Mouse (Mus musculus) heart, embryonic 15.5 days (tissue): ENCODE results near the gene Bad. TPM values are rescaled to one million over a fixed set of nuclear protein-coding genes. Genes with fewer than 3 reads are reported as not detected.
A peak's percentile ranks its signal among the peaks of the same experiment; 100 is the strongest.
"Not testable (repeated sequence)": the region's sequence is repeated elsewhere in the genome, so short reads cannot be mapped to it uniquely, and the experiment has no call there.

Experiments used
- ATAC-seq: fragments of 200-750 bp; cut with Nextera tagmentation; replicated peaks from 2 replicates; pipeline ENCODE4 v1.8.0; 2017; ENCODE audit warnings: low read depth, moderate TSS enrichment; ENCODE audit not compliant: insufficient number of reproducible peaks, insufficient read depth, low FRiP score
- H3K27ac ChIP-seq: fragments of 300-500 bp; sonication (generic); 2 replicates; pipeline ENCODE4 v1.5.1; 2015; ENCODE audit warnings: mild to moderate bottlenecking, inconsistent platforms
- H3K27me3 ChIP-seq: fragments of 300-500 bp; sonication (generic); 2 replicates; pipeline ENCODE4 v1.6.1; 2015; ENCODE audit warnings: inconsistent platforms
- H3K36me3 ChIP-seq: fragments of 300-500 bp; sonication (generic); 2 replicates; pipeline ENCODE4 v1.6.1; 2015; ENCODE audit warnings: mild to moderate bottlenecking, inconsistent platforms
- H3K4me1 ChIP-seq: fragments of 300-500 bp; sonication (generic); replicated peaks from 2 replicates; pipeline ENCODE4 v1.6.1; 2015; ENCODE audit warnings: inconsistent platforms
- H3K4me2 ChIP-seq: fragments of 300-500 bp; sonication (generic); 2 replicates; pipeline ENCODE4 v1.6.1; 2015; ENCODE audit warnings: inconsistent platforms, mild to moderate bottlenecking, moderate library complexity
- H3K4me3 ChIP-seq: fragments of 300-500 bp; sonication (generic); 2 replicates; pipeline ENCODE4 v1.5.1; 2015; ENCODE audit warnings: mild to moderate bottlenecking, inconsistent platforms
- H3K9ac ChIP-seq: fragments of 300-500 bp; sonication (generic); 2 replicates; pipeline ENCODE4 v1.6.1; 2015; ENCODE audit warnings: mild to moderate bottlenecking, inconsistent platforms
- H3K9me3 ChIP-seq: fragments of 300-500 bp; sonication (generic); replicated peaks from 2 replicates; pipeline ENCODE4 v1.6.1; 2016; ENCODE audit warnings: inconsistent platforms
- WGBS: fragments of 180-500 bp; shearing (Covaris S2); methylation state at CpG from one replicate; pipeline ENCODE4 v1.1.7; 2015; ENCODE audit warnings: mixed read lengths; 5-methylcytosine and 5-hydroxymethylcytosine counted together
- polyA plus RNA-seq: library from polyadenylated mRNA; unstranded; fragments of >200 nt; fragmentation: Nextera tagmentation; extraction: Ambion mirVana; gene quantifications from 2 replicates; pipeline ENCODE4 v1.2.1, GENCODE M21; 2015

Gene Bad
- 55.6 and 58.1 TPM in 2 replicates for polyA plus RNA-seq

- Histone ChIP-seq H3K4me1 (peaks cover 28% of the 10 kb centered on the region), H3K27me3 (no peaks in the 10 kb centered on the region), H3K9ac (peak within 1 kb of the TSS; percentile 95), H3K4me2 (peak within 1 kb of the TSS; percentile 99), H3K9me3 (no peaks in the 10 kb centered on the region), H3K27ac (peak within 1 kb of the TSS; percentile 95), H3K36me3 (0 out of 2 replicates have a peak, but pooled peaks cover 13% of the 10 kb centered on the region), H3K4me3 (peak within 1 kb of the TSS; percentile 87)
- under 1% methylated on average over 83 of the region's 83 CpGs for WGBS
- ATAC-seq = peak; percentile 85
Observed at GRCm38 (mm10) chr19:6941372-6942248, at the start of gene Bad. Gene Bad (plus strand): TSS chr19:6941861.

- Histone ChIP-seq H3K27ac (no peak overlapping the region), H3K4me2 (no peak overlapping the region), H3K36me3 (no peaks in the 10 kb centered on the region), H3K9me3 (no peaks in the 10 kb centered on the region; the same call in 1 of the 2 replicates), H3K9ac (no peak overlapping the region), H3K4me1 (no peaks in the 10 kb centered on the region), H3K4me3 (no peak overlapping the region), H3K27me3 (no peaks in the 10 kb centered on the region)
- ATAC-seq = no peak
- 55% methylated on average over 4 of the region's 4 CpGs for WGBS
Observed at GRCm38 (mm10) chr19:6892512-6892911, 49.1 kb upstream of the Bad start.

- Histone ChIP-seq H3K27me3 (no peaks in the 10 kb centered on the region), H3K4me2 (no peak overlapping the region), H3K4me1 (no peaks in the 10 kb centered on the region), H3K4me3 (no peak overlapping the region), H3K9ac (no peak overlapping the region), H3K36me3 (no peaks in the 10 kb centered on the region), H3K9me3 (no peaks in the 10 kb centered on the region; the same call in 1 of the 2 replicates), H3K27ac (no peak overlapping the region)
- WGBS = 94% methylated on average over 14 of the region's 14 CpGs
- no peak for ATAC-seq
Observed at GRCm38 (mm10) chr19:6893731-6894451, 47.8 kb upstream of the Bad start.

GRCm38 (mm10) chr19:6895608-6896305, 45.9 kb upstream of the Bad start:
- H3K9ac ChIP-seq, H3K4me3 ChIP-seq, ATAC-seq, H3K36me3 ChIP-seq, H3K4me1 ChIP-seq, H3K4me2 ChIP-seq, H3K27ac ChIP-seq, H3K27me3 ChIP-seq, H3K9me3 ChIP-seq: not testable (repeated sequence)
- WGBS = 70% methylated on average over 18 of the region's 18 CpGs

- H3K36me3 ChIP-seq = 0 out of 2 replicates have a peak, but pooled peaks cover under 1% of the 10 kb centered on the region
- H3K9ac ChIP-seq = no peak overlapping the region
- no peaks in the 10 kb centered on the region for H3K27me3 ChIP-seq
- no peaks in the 10 kb centered on the region for H3K4me1 ChIP-seq
- no peak for ATAC-seq
- no peak overlapping the region for H3K4me2 ChIP-seq
- H3K9me3 ChIP-seq = no peaks in the 10 kb centered on the region; the same call in 1 of the 2 replicates
- H3K27ac ChIP-seq = no peak overlapping the region
- 81% methylated on average over 4 of the region's 4 CpGs for WGBS
- H3K4me3 ChIP-seq = no peak overlapping the region
Observed at GRCm38 (mm10) chr19:6899641-6900040, 42.0 kb upstream of the Bad start.

GRCm38 (mm10) chr19:6903031-6903430, 38.6 kb upstream of the Bad start:
- no peak for ATAC-seq
- H3K4me2 ChIP-seq = no peak overlapping the region
- no peak overlapping the region for H3K27ac ChIP-seq
- H3K36me3 ChIP-seq = peaks cover 22% of the 10 kb centered on the region; the same call in 1 of the 2 replicates
- H3K9me3 ChIP-seq = no peaks in the 10 kb centered on the region
- no peak overlapping the region for H3K4me3 ChIP-seq
- WGBS = 96% methylated on average over 1 of the region's 1 CpGs
- H3K9ac ChIP-seq = no peak overlapping the region
- no peaks in the 10 kb centered on the region for H3K27me3 ChIP-seq
- peaks cover 12% of the 10 kb centered on the region for H3K4me1 ChIP-seq

GRCm38 (mm10) chr19:6904846-6905245, 36.8 kb upstream of the Bad start:
- WGBS = 80% methylated on average over 2 of the region's 2 CpGs
- no peak overlapping the region for H3K9ac ChIP-seq
- no peak overlapping the region for H3K4me2 ChIP-seq
- no peaks in the 10 kb centered on the region for H3K9me3 ChIP-seq
- H3K36me3 ChIP-seq = peaks cover 22% of the 10 kb centered on the region; the same call in 1 of the 2 replicates
- H3K4me1 ChIP-seq = peaks cover 20% of the 10 kb centered on the region
- H3K27ac ChIP-seq = no peak overlapping the region
- H3K4me3 ChIP-seq = no peak overlapping the region
- no peaks in the 10 kb centered on the region for H3K27me3 ChIP-seq
- ATAC-seq = no peak

- peaks cover 22% of the 10 kb centered on the region for H3K4me1 ChIP-seq
- H3K36me3 ChIP-seq = peaks cover 22% of the 10 kb centered on the region; the same call in 1 of the 2 replicates
- H3K27ac ChIP-seq = no peak overlapping the region
- ATAC-seq = no peak
- H3K9ac ChIP-seq = no peak overlapping the region
- WGBS = 92% methylated on average over 11 of the region's 11 CpGs
- no peaks in the 10 kb centered on the region for H3K9me3 ChIP-seq
- no peak overlapping the region for H3K4me2 ChIP-seq
- H3K4me3 ChIP-seq = no peak overlapping the region
- no peaks in the 10 kb centered on the region for H3K27me3 ChIP-seq
Observed at GRCm38 (mm10) chr19:6905498-6906159, 36.0 kb upstream of the Bad start.

GRCm38 (mm10) chr19:6906199-6906598, 35.5 kb upstream of the Bad start:
- Histone ChIP-seq H3K4me2 (no peak overlapping the region), H3K27ac (no peak overlapping the region), H3K4me3 (no peak overlapping the region), H3K27me3 (no peaks in the 10 kb centered on the region), H3K36me3 (peaks cover 23% of the 10 kb centered on the region; the same call in 1 of the 2 replicates), H3K9ac (no peak overlapping the region), H3K9me3 (no peaks in the 10 kb centered on the region), H3K4me1 (peaks cover 26% of the 10 kb centered on the region)
- ATAC-seq = no peak
- WGBS = 86% methylated on average over 3 of the region's 3 CpGs

- Histone ChIP-seq H3K36me3 (peaks cover 32% of the 10 kb centered on the region), H3K4me3 (no peak overlapping the region), H3K9me3 (no peaks in the 10 kb centered on the region), H3K27ac (no peak overlapping the region), H3K4me2 (no peak overlapping the region), H3K9ac (no peak overlapping the region), H3K4me1 (peaks cover 30% of the 10 kb centered on the region), H3K27me3 (no peaks in the 10 kb centered on the region)
- 89% methylated on average over 8 of the region's 8 CpGs for WGBS
- ATAC-seq = no peak
Observed at GRCm38 (mm10) chr19:6907094-6907493, 34.6 kb upstream of the Bad start.
